Mouse (Mus musculus) kidney, postnatal 0 days (tissue): ENCODE data around the gene Asgr2. TPM values are rescaled to one million over a fixed set of nuclear protein-coding genes. Genes with fewer than 3 reads are reported as not detected.
"Not testable (repeated sequence)": the region's sequence is repeated elsewhere in the genome, so short reads cannot be mapped to it uniquely, and the experiment has no call there.

Experiments used
- ATAC-seq: fragments of 200-750 bp; cut with Nextera tagmentation; replicated peaks from 2 replicates; pipeline ENCODE4 v1.8.0; 2017; ENCODE audit warnings: low read depth, moderate number of reproducible peaks, moderate TSS enrichment, moderate library complexity; ENCODE audit not compliant: low FRiP score
- DNase-seq: peaks from one replicate; pipeline ENCODE4 v3.0.0-alpha.2; 2016; ENCODE audit warnings: low spot score
- H3K27ac ChIP-seq: fragments of 300-500 bp; sonication (generic); 2 replicates; pipeline ENCODE4 v1.5.1; 2014; ENCODE audit warnings: mild to moderate bottlenecking
- H3K27me3 ChIP-seq: fragments of 300-500 bp; sonication (generic); 2 replicates; pipeline ENCODE4 v1.6.1; 2014; ENCODE audit warnings: low read length, mixed read lengths; ENCODE audit not compliant: insufficient read depth
- H3K36me3 ChIP-seq: fragments of 300-500 bp; sonication (generic); 2 replicates; pipeline ENCODE4 v1.6.1; 2014; ENCODE audit warnings: low read length, mixed read lengths; ENCODE audit not compliant: insufficient read depth
- H3K4me1 ChIP-seq: fragments of 300-500 bp; sonication (generic); replicated peaks from 2 replicates; pipeline ENCODE4 v1.6.1; 2014; ENCODE audit warnings: antibody characterized with exemption, low read length, mixed read lengths; ENCODE audit not compliant: insufficient read depth
- H3K4me2 ChIP-seq: fragments of 300-500 bp; sonication (generic); 2 replicates; pipeline ENCODE4 v1.6.1; 2014; ENCODE audit warnings: mild to moderate bottlenecking, low read length, moderate library complexity, mixed read lengths
- H3K4me3 ChIP-seq: fragments of 300-500 bp; sonication (generic); replicated peaks from 2 replicates; pipeline ENCODE4 v1.5.1; 2014; ENCODE audit warnings: low read depth, low read length
- H3K9ac ChIP-seq: fragments of 300-500 bp; sonication (generic); 2 replicates; pipeline ENCODE4 v1.6.1; 2014; ENCODE audit warnings: low read depth, low read length
- H3K9me3 ChIP-seq: fragments of 300-500 bp; sonication (generic); replicated peaks from 2 replicates; pipeline ENCODE4 v1.6.1; 2016; ENCODE audit warnings: low read length, inconsistent platforms, mixed read lengths
- CTCF ChIP-seq: IDR thresholded peaks from 2 replicates; pipeline ENCODE4 v1.5.1; 2016; ENCODE audit warnings: antibody characterized with exemption, low read depth, mild to moderate bottlenecking, moderate library complexity
- WGBS: fragments of 180-500 bp; shearing (Covaris S2); extraction: QIAGEN DNeasy Blood & Tissue Kit; methylation state at CpG from one replicate; pipeline ENCODE4 v1.1.7; 2014; 5-methylcytosine and 5-hydroxymethylcytosine counted together
- polyA plus RNA-seq: library from polyadenylated mRNA; unstranded; fragments of >200 nt; fragmentation: Nextera tagmentation; extraction: Ambion mirVana; gene quantifications from 2 replicates; pipeline ENCODE4 v1.2.1, GENCODE M21; 2015

Gene Asgr2
- polyA plus RNA-seq, 1 experiment from 2014 or later: 0.14 TPM

DNA sequence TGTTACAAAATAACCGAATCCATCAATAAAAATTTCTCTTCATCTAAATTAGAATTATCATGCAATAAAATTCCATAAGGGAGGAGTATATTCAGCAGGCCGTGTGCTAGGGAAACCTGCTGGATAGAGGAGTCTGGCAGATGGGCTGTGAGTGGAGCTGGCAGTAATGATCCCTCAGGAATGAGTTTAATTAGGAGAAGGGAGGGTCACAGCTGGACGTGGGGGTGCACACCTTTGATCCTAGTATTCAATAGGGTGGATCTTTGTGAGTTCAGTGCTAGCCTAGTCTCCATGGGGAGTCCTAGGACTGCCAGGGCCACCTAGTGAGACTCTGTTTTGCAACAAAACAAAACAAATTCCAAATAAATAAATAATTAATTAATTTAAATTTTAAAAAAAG, 24.2 kb upstream of the Asgr2 start:
- Histone ChIP-seq H3K4me3 (no peak overlapping the region), H3K27me3 (no peaks in the 10 kb centered on the region), H3K4me1 (no peaks in the 10 kb centered on the region), H3K9ac (no peak overlapping the region), H3K4me2 (no peak overlapping the region), H3K9me3 (no peaks in the 10 kb centered on the region), H3K27ac (no peak overlapping the region), H3K36me3 (no peaks in the 10 kb centered on the region)
- ATAC-seq (no peak), DNase-seq (no peak)
- 37% methylated on average over 3 of the region's 3 CpGs for WGBS
- TF ChIP-seq CTCF: no peak

DNA sequence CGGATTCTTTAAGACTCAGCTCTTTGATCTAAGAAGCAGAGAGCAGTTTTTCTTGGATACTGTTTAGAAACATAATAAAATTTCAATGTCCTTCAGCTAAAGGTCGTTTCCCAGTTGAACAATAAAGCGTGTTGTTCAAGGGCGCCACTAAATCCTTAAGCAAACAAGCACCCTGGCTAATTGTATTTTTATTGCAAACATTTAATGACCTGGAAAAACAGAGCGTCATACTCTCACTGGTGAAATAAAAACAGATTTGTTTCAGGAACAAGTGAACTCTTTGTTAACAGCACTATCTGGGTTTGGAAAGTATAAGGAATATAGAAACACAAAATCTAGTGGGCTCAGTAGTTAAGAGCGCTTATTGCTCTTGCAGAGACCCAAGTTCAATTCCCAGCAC, 22.4 kb upstream of the Asgr2 start:
- H3K27ac ChIP-seq: peak overlapping the region; percentile 62
- H3K9ac ChIP-seq: no peak overlapping the region
- H3K9me3 ChIP-seq: no peaks in the 10 kb centered on the region
- 17% methylated on average over 6 of the region's 6 CpGs for WGBS
- no peaks in the 10 kb centered on the region for H3K27me3 ChIP-seq
- no peak for TF ChIP-seq CTCF
- no peaks in the 10 kb centered on the region for H3K4me1 ChIP-seq
- ATAC-seq (no peak), DNase-seq (peak; percentile 74)
- H3K4me2 ChIP-seq: no peak overlapping the region
- no peak overlapping the region for H3K4me3 ChIP-seq
- no peaks in the 10 kb centered on the region for H3K36me3 ChIP-seq

GRCm38 (mm10) chr11:70070603-70071002, 21.8 kb upstream of the Asgr2 start:
- ATAC-seq, H3K4me3 ChIP-seq, H3K4me1 ChIP-seq, DNase-seq, H3K9ac ChIP-seq, H3K4me2 ChIP-seq, H3K27me3 ChIP-seq, H3K36me3 ChIP-seq, H3K9me3 ChIP-seq: not testable (repeated sequence)
- peak overlapping the region; percentile 55 for H3K27ac ChIP-seq
- WGBS: 51% methylated on average over 3 of the region's 3 CpGs

DNA sequence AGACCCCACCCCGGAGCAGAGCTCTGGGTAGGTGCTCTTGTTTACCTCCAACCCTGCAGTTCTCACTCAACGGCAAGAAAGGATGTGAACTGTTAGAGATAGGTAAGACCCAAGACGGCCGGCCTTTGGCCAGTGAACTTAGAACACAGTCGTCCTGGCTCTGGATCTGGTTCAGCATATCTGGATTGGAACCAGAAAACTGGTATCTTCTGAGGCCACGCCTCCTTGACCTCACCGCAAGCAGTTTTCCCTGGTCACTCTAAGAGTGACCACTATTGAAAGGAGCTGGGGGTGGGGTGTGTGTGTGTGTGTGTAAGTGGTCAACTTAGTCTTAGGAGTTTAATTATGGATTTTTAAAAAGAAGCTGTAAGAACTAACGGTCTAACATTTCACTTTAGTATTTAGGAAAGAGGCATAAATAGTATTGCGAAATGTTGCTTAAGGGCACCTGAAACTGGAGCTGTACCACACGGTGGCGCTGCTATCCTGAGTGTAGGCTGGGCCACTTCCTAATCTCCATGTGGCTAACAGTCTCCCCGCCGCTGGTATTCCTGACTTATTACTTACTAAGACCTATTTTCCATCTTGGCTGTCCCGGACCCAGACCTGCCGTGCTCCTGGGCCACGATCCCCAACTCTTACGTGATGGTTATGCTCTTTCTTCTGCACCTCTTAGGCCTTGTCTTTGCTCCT, 17.9 kb upstream of the Asgr2 start:
- 34% methylated on average over 17 of the region's 17 CpGs for WGBS
- peak overlapping the region; percentile 21; the same call in 1 of the 2 replicates for H3K4me2 ChIP-seq

GRCm38 (mm10) chr11:70075581-70075980, 16.9 kb upstream of the Asgr2 start:
- Histone ChIP-seq H3K4me3 (no peak overlapping the region), H3K4me1 (no peaks in the 10 kb centered on the region), H3K27ac (no peak overlapping the region), H3K36me3 (no peaks in the 10 kb centered on the region), H3K9ac (no peak overlapping the region), H3K4me2 (no peak overlapping the region), H3K27me3 (no peaks in the 10 kb centered on the region), H3K9me3 (no peaks in the 10 kb centered on the region)
- DNase-seq (no peak), ATAC-seq (no peak)
- TF ChIP-seq CTCF: no peak
- 64% methylated on average over 6 of the region's 6 CpGs for WGBS

More for the DNA sequence above, 17.9 kb upstream of the Asgr2 start:
- DNase-seq (peak; percentile 93), ATAC-seq (0 out of 2 replicates have a peak, but pooled peaks have one; percentile 43)
- Histone ChIP-seq H3K4me3 (no peak overlapping the region), H3K27ac (no peak overlapping the region), H3K4me1 (no peaks in the 10 kb centered on the region), H3K9me3 (no peaks in the 10 kb centered on the region), H3K27me3 (no peaks in the 10 kb centered on the region), H3K9ac (no peak overlapping the region), H3K36me3 (no peaks in the 10 kb centered on the region)
- peak; percentile 95 for TF ChIP-seq CTCF

- H3K9me3 ChIP-seq: no peaks in the 10 kb centered on the region
Measured at GRCm38 (mm10) chr11:70077441-70077840, 15.0 kb upstream of the Asgr2 start.

DNA sequence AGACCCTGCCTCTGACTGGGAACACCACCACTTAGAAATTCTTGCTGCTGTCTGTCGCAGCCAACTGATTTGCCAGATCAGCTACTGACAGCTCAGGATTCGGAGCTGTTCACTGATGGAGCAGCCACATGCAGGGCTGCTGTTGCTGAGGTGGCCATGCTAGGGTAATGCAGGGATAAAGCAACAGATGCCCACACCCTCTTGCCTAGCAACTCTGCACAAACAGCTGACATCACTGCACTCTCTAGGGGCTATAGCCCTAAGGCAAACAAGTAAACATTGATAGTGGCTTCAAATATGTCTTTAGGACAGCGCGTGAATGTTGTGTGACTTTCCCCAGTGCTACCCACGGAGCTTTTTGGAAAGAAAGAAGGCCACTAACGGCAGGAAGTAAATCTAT, 13.3 kb upstream of the Asgr2 start:
- no peak for ATAC-seq
- H3K4me3 ChIP-seq: no peak overlapping the region
- no peak overlapping the region for H3K27ac ChIP-seq
- no peak overlapping the region for H3K9ac ChIP-seq
- no peaks in the 10 kb centered on the region for H3K27me3 ChIP-seq
- no peaks in the 10 kb centered on the region for H3K36me3 ChIP-seq
- WGBS: 72% methylated on average over 6 of the region's 6 CpGs
- no peak for TF ChIP-seq CTCF
- no peaks in the 10 kb centered on the region for H3K9me3 ChIP-seq
- H3K4me1 ChIP-seq: no peaks in the 10 kb centered on the region
- H3K4me2 ChIP-seq: no peak overlapping the region
- no peak for DNase-seq

More at GRCm38 (mm10) chr11:70077441-70077840, 15.0 kb upstream of the Asgr2 start:
- WGBS: 40% methylated on average over 2 of the region's 3 CpGs
- Histone ChIP-seq H3K9ac (no peak overlapping the region), H3K4me1 (no peaks in the 10 kb centered on the region), H3K36me3 (no peaks in the 10 kb centered on the region), H3K27me3 (no peaks in the 10 kb centered on the region), H3K4me3 (no peak overlapping the region), H3K27ac (no peak overlapping the region), H3K4me2 (no peak overlapping the region)
- no peak for ATAC-seq
- no peak for DNase-seq
- TF ChIP-seq CTCF: no peak
